Mouse (Mus musculus) G1E (cell line): ENCODE data around the gene 2510002D24Rik.

Experiments used
- CTCF ChIP-seq: IDR thresholded peaks from 2 replicates; pipeline ENCODE4 v1.5.1; 2012; ENCODE audit warnings: low read depth, low read length, inconsistent platforms, mixed read lengths
- GATA1 ChIP-seq: IDR thresholded peaks from 2 replicates; pipeline ENCODE4 v1.6.1; 2012; ENCODE audit warnings: borderline replicate concordance, low read length, inconsistent platforms, mixed read lengths

- TF ChIP-seq CTCF: no peak
- TF ChIP-seq GATA1: no peak
These were observed at the start of gene 2510002D24Rik, which contains the start of gene Gm28539 for GRCm38 (mm10) chr16:18836468-18837208.
